ENCODE assay signal across 8 mouse cellular contexts in genomic region chr5:76529040-76529703, GRCm38 (mm10). TPM values are rescaled to one million over a fixed set of nuclear protein-coding genes. Genes with fewer than 3 reads are reported as not detected.
A peak's percentile ranks its signal among the peaks of the same experiment; 100 is the strongest.
DNase-seq lines count a peak whose midpoint lies in the region; ATAC-seq and TF ChIP-seq lines count a peak whose summit lies in the region.

Exoc1 (plus strand) TSS chr5:76529311.

- in situ Hi-C loops in ES-E14 (cut with MboI; ENCODE audit: low sequenced_read_pairs in 2 of 2, unreplicated experiment in 2 of 2): no loop called here

- no peaks in the 10 kb centered on the region for H3K9me3 ChIP-seq in ES-E14 (ENCODE audit: control insufficient read depth, insufficient read depth, low read depth, low read length)
- H3K9me3 ChIP-seq in forebrain, embryonic 15.5 days: no peaks in the 10 kb centered on the region

- intact Hi-C loops in heart, postnatal 25 days (cut with DNase I): loop anchor here (10.0 kb wide), 1 partner anchor 384 kb away; the partner anchor contains the start of gene Srd5a3

- peak within 1 kb of the TSS; percentile 74 for H3K27ac ChIP-seq in ES-E14 (ENCODE audit: insufficient read depth, low read depth, low read length, poor library complexity, severe bottlenecking)
- H3K27ac ChIP-seq in forebrain, embryonic 15.5 days (replicated peaks): peak within 1 kb of the TSS; percentile 76

- no peaks in the 10 kb centered on the region; the same call in 1 of the 2 replicates for H3K36me3 ChIP-seq in ES-E14 (ENCODE audit: control insufficient read depth, insufficient read depth, low read length, poor library complexity, severe bottlenecking)
- peaks cover 9% of the 10 kb centered on the region; the same call in 1 of the 2 replicates for H3K36me3 ChIP-seq in forebrain, embryonic 15.5 days

- H3K4me2 ChIP-seq in forebrain, embryonic 15.5 days (replicated peaks): peak within 1 kb of the TSS; percentile 69

- peak within 1 kb of the TSS; percentile 95 for H3K9ac ChIP-seq in ES-E14 (ENCODE audit: insufficient read depth, low read depth, low read length, poor library complexity, severe bottlenecking)
- peak within 1 kb of the TSS; percentile 67 for H3K9ac ChIP-seq in forebrain, embryonic 15.5 days (replicated peaks)

- no peaks in the 10 kb centered on the region for H3K4me1 ChIP-seq in ES-E14 (ENCODE audit: control insufficient read depth in 2 of 2, insufficient read depth in 2 of 2, low read length in 2 of 2, poor library complexity in 1 of 2)
- peaks cover 12% of the 10 kb centered on the region for H3K4me1 ChIP-seq in forebrain, embryonic 15.5 days
- no peaks in the 10 kb centered on the region; the same call in 1 of the 2 replicates for H3K4me1 ChIP-seq in lung, adult 2 months (ENCODE audit: control insufficient read depth, insufficient read depth, low read length)

- TF ChIP-seq POLR2A in lung, adult 2 months (IDR thresholded peaks at IDR 0.05; ENCODE audit: borderline replicate concordance, extremely low read depth, low read depth, low read length): 0 out of 2 replicates have a peak, but pooled peaks have one; percentile 28

- DNase-seq in ES-E14 (ENCODE audit: low read depth, low spot score): peak; percentile 98
- DNase-seq in cerebellum, adult 11-12 months: peak; percentile 95
- DNase-seq in heart, postnatal 25 days (ENCODE audit: low spot score): peak; percentile 86
- DNase-seq in layer of hippocampus, adult 18-20 months (ENCODE audit: low spot score in 2 of 2): peak; percentile 93 to 96
- DNase-seq in lung, adult 2 months: peak; percentile 92
- DNase-seq in thymus, adult 18-20 months: peak; percentile 86 to 88

- H3K4me3 ChIP-seq in ES-E14 (ENCODE audit: insufficient read depth in 1 of 2, low read depth in 1 of 2, low read length in 2 of 2, poor library complexity in 1 of 2, severe bottlenecking in 1 of 2): peak within 1 kb of the TSS; percentile 87 to 98
- H3K4me3 ChIP-seq in forebrain, embryonic 15.5 days: peak within 1 kb of the TSS; percentile 79
- H3K4me3 ChIP-seq in lung, adult 2 months (replicated peaks; ENCODE audit: extremely low read depth, low read depth, low read length): peak within 1 kb of the TSS; percentile 87

- whole genome bisulfite sequencing in forebrain, embryonic 15.5 days: under 1% methylated on average over 39 of the region's 39 CpGs
- WGBS in lung, adult 2 months: 1% methylated on average over 39 of the region's 39 CpGs

- peak; percentile 100 for ATAC-seq in forebrain, embryonic 15.5 days (replicated peaks)
- ATAC-seq in neutrophil, adult 5-6 weeks (ENCODE audit: extremely low read depth, insufficient number of reproducible peaks, low FRiP score, poor library complexity, severe bottlenecking): peak; percentile 97

- TF ChIP-seq CTCF in lung, adult 2 months (IDR thresholded peaks at IDR 0.05; ENCODE audit: insufficient read depth, low read length): no peak

- H3K27me3 ChIP-seq in forebrain, embryonic 15.5 days: no peaks in the 10 kb centered on the region

TF ChIP-seq in ES-E14, 5 proteins besides CTCF, POLR2A, EP300 and RAD21:
- peak; percentile 91 for TF ChIP-seq CHD2 (IDR thresholded peaks at IDR 0.05; ENCODE audit: low read depth, low read length)
- TF ChIP-seq ZNF384 (IDR thresholded peaks at IDR 0.05; ENCODE audit: low read depth, low read length): no peak
- TF ChIP-seq HCFC1 (IDR thresholded peaks at IDR 0.05; ENCODE audit: borderline replicate concordance, insufficient read depth, low read length): no peak
- TF ChIP-seq MAFK (IDR thresholded peaks at IDR 0.05; ENCODE audit: insufficient read depth, low read depth, low read length): no peak

RNA-seq across cellular contexts. Expression of gene Exoc1, which starts in this region (rescaled TPM):
- 58.1 and 74.3 TPM in 2 replicates for total RNA-seq in ES-E14 (2012; rRNA removed)
- polyA plus RNA-seq in forebrain, embryonic 15.5 days (2015; fragmentation: Nextera tagmentation; extraction: Ambion mirVana): 61.4 and 63.6 TPM in 2 replicates
- total RNA-seq in heart, postnatal 25 days (2021): 10 to 100 TPM; 13.1 to 14.0 TPM
- total RNA-seq in layer of hippocampus, adult 18-20 months (2021): 10 to 100 TPM; 57.2 to 58.5 TPM
- 16.1 and 26.3 TPM in 2 replicates for polyA plus RNA-seq in lung, adult 2 months (2012; rRNA removed)
- 80.0 and 81.4 TPM in 2 replicates for total RNA-seq in neutrophil, adult 5-6 weeks (2017)

Comparison
In these comparisons a context has a peak if more than half of its experiments do, and no peak if none do; other contexts are left out.
1. Peak in every context shown above with its lines: DNase-seq, ATAC-seq, H3K4me3 ChIP-seq and H3K27ac ChIP-seq.